Mouse (Mus musculus): ENCODE data around the gene Olfr329-ps.
"Not testable (repeated sequence)": the region's sequence is repeated elsewhere in the genome, so short reads cannot be mapped to it uniquely, and the experiment has no call there.

GRCm38 (mm10) chr11:58502472-58502871, 43.8 kb downstream of the Olfr329-ps start, which contains the start of gene Olfr331:
- not testable (repeated sequence) for TF ChIP-seq ELF1 (IDR thresholded peaks at IDR 0.05; ENCODE audit: low read depth, low read length); POLR2A (IDR thresholded peaks at IDR 0.05; ENCODE audit: low read depth, low read length); CTCF (conservative IDR thresholded peaks at IDR 0.05 in 1 of 2, IDR thresholded peaks at IDR 0.05 in 1 of 2; ENCODE audit: low read depth in 2 of 2, low read length in 2 of 2); EP300 (IDR thresholded peaks at IDR 0.05; ENCODE audit: low read length); ZC3H11A (IDR thresholded peaks at IDR 0.05; ENCODE audit: low read depth, low read length); SIN3A (IDR thresholded peaks at IDR 0.05; ENCODE audit: low read length); USF2 (conservative IDR thresholded peaks at IDR 0.05; ENCODE audit: low read depth, low read length); RCOR1 (conservative IDR thresholded peaks at IDR 0.05; ENCODE audit: low read depth, low read length)
